Mouse (Mus musculus) left cerebral cortex, adult 9 months (tissue): ENCODE measurements around the gene Sapcd1.

Experiments used
- DNase-seq, 2 experiments: peaks; one replicate each; pipeline ENCODE4 v3.0.0; 2022; ENCODE audit warnings: low spot score in 2 of 2

Gene Sapcd1

GRCm38 (mm10) chr17:35027277-35028068 lies at the start of gene Sapcd1:
Gene Sapcd1, minus strand, starts transcription at chr17:35028016.
- DNase-seq, result no peak

GRCm38 (mm10) chr17:35077285-35077684 lies 49.5 kb upstream of the Sapcd1 start:
- DNase-seq, result no peak

GRCm38 (mm10) chr17:35076507-35077176 lies 48.8 kb upstream of the Sapcd1 start, which contains the start of gene Ly6g6e:
Gene Ly6g6e, plus strand, starts transcription at chr17:35076902.
- DNase-seq, result no peak

GRCm38 (mm10) chr17:35074097-35074496 lies 46.3 kb upstream of the Sapcd1 start:
- no peak for DNase-seq

DNA sequence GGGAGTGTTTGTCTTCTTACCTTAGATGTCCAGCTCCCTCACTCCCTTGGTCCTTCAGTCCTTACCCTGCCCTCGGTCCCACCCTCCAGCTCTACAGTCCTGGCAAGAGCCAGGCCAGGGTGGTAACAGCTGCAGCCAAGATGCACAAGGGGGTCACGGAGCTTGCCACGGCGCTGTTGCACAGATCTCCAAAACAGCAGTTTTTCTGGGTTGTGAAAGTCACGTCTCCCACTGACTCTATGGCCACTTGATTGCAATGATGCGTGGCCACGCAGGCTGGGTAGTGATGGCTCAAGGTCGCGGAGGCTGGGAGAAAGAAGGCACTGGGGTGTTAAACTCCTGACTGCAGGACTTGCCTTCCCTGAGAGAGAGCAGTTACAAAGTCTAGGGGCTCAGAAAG lies 43.6 kb upstream of the Sapcd1 start:
- no peak for DNase-seq

GRCm38 (mm10) chr17:35070556-35071229 lies 42.9 kb upstream of the Sapcd1 start:
- no peak for DNase-seq

- DNase-seq, result no peak
These were observed 40.5 kb upstream of the Sapcd1 start for GRCm38 (mm10) chr17:35068213-35068914.

GRCm38 (mm10) chr17:35066084-35066483 lies 38.3 kb upstream of the Sapcd1 start, which contains the start of gene Mpig6b:
Gene Mpig6b, minus strand, starts transcription at chr17:35066184.
- no peak for DNase-seq

- no peak for DNase-seq
These were observed 37.4 kb upstream of the Sapcd1 start, which contains the start of gene Ly6g6c for GRCm38 (mm10) chr17:35064951-35065947. Gene Ly6g6c, plus strand, starts transcription at chr17:35065388.

GRCm38 (mm10) chr17:35064378-35064877 lies 36.6 kb upstream of the Sapcd1 start:
- no peak for DNase-seq

DNA sequence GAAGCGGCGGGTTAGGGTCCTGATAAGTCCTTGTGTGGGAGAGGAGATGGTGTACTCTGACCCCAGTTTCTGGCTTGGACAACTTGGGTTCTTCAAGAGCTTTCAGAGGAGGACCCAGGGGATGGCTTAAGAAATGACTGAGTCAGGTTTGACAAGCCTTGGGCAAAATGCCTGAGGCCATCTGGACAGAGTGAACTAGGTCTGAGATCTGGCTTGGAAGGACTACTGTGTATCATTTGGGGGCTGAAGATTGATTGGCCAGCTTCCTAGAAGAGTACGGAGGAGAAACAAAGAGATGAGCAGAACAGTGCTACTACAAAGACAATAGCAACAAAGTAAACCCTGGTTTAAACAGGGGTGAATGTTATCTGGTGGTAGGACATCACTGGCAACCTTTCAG lies 35.6 kb upstream of the Sapcd1 start:
- no peak for DNase-seq

- no peak for DNase-seq
These were observed 33.5 kb upstream of the Sapcd1 start for GRCm38 (mm10) chr17:35061299-35061698.

DNA sequence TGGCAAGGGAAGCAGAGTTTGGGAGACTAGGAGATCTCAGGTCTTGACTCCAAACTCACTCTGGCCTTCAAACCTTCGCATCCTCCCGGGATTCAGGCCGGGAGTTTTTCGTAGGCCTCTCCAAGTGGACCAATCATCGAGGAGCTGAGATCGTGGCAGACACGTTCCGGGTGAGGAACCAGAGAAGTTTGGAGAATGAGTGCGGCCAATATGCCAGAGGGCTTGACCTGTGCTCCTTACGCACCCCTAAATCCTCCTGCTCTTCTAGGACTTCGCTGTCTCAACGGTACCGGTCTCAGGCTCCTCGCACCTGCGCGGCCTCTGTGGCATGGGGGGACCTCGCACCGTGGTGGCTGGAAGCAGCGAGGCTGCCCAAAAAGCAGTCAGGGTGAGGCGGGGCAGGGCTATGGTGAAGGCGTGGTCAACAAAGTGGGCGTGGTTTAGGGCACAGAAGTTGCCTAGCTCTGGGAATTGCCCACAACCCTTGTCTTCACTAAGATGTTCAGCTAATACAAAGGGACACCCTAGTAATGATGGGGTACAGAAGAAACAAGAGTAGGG lies 33.0 kb upstream of the Sapcd1 start:
- DNase-seq, result no peak

DNA sequence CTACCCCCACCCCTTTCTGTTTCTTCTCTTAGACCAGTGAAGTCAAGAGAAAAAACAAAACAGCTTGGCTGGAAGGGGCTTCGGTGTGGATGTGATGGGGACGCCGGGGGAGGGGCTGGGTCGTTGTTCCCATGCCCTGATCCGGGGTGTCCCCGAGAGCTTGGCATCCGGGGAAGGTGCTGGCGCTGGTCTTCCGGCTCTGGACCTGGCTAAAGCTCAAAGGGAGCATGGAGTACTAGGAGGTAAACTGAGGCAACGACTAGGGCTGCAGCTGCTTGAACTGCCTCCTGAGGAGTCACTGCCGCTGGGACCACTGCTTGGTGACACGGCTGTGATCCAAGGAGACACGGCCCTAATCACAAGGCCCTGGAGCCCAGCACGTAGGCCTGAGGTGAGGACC lies 32.3 kb upstream of the Sapcd1 start:
- no peak for DNase-seq

- peak in 1 of 2 experiments; percentile 61 for DNase-seq
These were observed 31.4 kb upstream of the Sapcd1 start, which contains the start of gene Ddah2 for GRCm38 (mm10) chr17:35058911-35059892. Gene Ddah2, plus strand, starts transcription at chr17:35059035.

- DNase-seq, result no peak
These were observed 30.5 kb upstream of the Sapcd1 start for GRCm38 (mm10) chr17:35058316-35058715.

- DNase-seq, result no peak
These were observed 29.3 kb upstream of the Sapcd1 start for GRCm38 (mm10) chr17:35057090-35057489.

GRCm38 (mm10) chr17:35055691-35056495 lies 28.1 kb upstream of the Sapcd1 start:
- no peak for DNase-seq
